Mouse (Mus musculus): ENCODE results near the gene Camta1. TPM values are rescaled to one million over a fixed set of nuclear protein-coding genes. Genes with fewer than 3 reads are reported as not detected.

The Camta1 gene
- polyA plus RNA-seq, 1 experiment, result 7.7 TPM

DNA sequence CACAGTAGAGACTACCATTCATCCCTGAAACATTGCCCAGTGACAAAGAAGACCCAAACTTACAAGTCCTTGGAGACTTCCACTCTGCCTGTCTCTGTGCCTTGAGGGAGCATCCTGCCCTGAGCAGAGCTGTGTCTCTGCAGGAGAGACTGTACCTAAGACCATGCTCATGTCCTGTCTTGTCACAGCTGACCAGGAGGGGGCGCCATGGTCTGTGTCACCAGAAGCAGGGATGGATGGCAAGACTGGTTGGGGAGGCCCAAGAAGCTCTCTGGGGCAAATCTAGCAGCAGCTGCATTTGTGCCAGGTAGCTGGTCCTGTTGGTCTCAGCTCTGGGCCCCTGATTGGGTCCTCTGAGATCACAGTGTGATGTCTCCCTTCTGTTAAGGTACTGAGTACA lies 646.5 kb downstream of the Camta1 start:
- WGBS, result 50% methylated on average over 1 of the region's 1 CpGs
- H3K27me3 ChIP-seq (replicated peaks; ENCODE audit: control insufficient read depth, insufficient read depth, low read length), result no peaks in the 10 kb centered on the region; the same call in 1 of the 2 replicates
- H3K4me1 ChIP-seq (ENCODE audit: control insufficient read depth, insufficient read depth, low read length), result no peaks in the 10 kb centered on the region
- no peak for TF ChIP-seq CTCF (conservative IDR thresholded peaks at IDR 0.05; ENCODE audit: insufficient read depth, insufficient read length, low read depth, low read length)
- no peak for TF ChIP-seq POLR2A (IDR thresholded peaks at IDR 0.05; ENCODE audit: low read depth, low read length)
- H3K27ac ChIP-seq (ENCODE audit: insufficient read depth, low read depth, low read length), result no peak overlapping the region
- H3K4me3 ChIP-seq (ENCODE audit: insufficient read depth, low read depth, low read length), result no peak overlapping the region
- DNase-seq, result no peak
- H3K36me3 ChIP-seq (ENCODE audit: control insufficient read depth, insufficient read depth, low read length), result no peaks in the 10 kb centered on the region

DNA sequence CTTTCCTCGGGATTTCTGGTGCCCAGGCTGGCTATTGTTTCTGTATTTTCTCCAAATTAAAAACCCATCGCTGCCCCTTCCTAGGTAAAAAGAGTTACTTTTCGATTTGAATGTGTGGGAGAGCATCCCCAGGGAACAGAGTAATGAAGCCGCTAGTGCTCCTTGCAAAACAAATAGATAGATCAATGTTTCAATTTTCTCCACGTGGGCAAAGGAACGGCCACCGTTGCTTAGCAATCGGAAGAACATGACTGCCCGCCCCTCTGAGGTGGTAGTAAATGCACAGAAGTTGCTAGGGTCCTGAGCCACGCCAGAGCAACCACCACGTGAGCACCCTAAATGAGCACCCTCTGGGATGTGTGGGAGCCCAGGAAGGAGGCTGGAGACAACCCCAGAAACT lies 648.2 kb downstream of the Camta1 start:
- Histone ChIP-seq H3K27me3 (replicated peaks; ENCODE audit: control insufficient read depth, insufficient read depth, low read length) (no peaks in the 10 kb centered on the region; the same call in 1 of the 2 replicates), H3K36me3 (ENCODE audit: control insufficient read depth, insufficient read depth, low read length) (no peaks in the 10 kb centered on the region), H3K27ac (ENCODE audit: insufficient read depth, low read depth, low read length) (no peak overlapping the region), H3K4me1 (ENCODE audit: control insufficient read depth, insufficient read depth, low read length) (no peaks in the 10 kb centered on the region), H3K4me3 (ENCODE audit: insufficient read depth, low read depth, low read length) (no peak overlapping the region)
- 55% methylated on average over 11 of the region's 11 CpGs for WGBS
- TF ChIP-seq POLR2A (IDR thresholded peaks at IDR 0.05; ENCODE audit: low read depth, low read length), result no peak
- no peak for TF ChIP-seq CTCF (conservative IDR thresholded peaks at IDR 0.05; ENCODE audit: insufficient read depth, insufficient read length, low read depth, low read length)
- no peak for DNase-seq

DNA sequence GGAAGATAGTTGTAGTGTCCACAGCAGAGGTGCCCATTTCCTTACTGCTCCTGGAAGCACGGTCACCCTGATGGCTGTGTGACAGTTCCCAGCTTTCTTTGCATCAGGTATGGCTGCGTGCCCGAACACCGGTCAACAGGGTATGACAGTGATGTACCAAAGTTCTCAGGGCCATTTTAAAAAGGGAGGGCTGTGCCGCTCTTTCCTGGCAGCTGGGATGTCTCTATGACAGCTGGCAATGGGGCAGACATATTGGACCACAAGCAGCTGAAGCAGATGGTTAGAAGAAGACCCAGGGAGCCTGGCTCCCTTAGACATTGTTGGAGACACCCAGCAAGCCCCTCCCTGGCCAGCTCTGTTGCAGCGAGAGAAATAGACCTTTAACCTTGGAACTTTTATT lies 649.7 kb downstream of the Camta1 start:
- Histone ChIP-seq H3K4me1 (ENCODE audit: control insufficient read depth, insufficient read depth, low read length) (no peaks in the 10 kb centered on the region), H3K36me3 (ENCODE audit: control insufficient read depth, insufficient read depth, low read length) (no peaks in the 10 kb centered on the region), H3K27ac (ENCODE audit: insufficient read depth, low read depth, low read length) (no peak overlapping the region), H3K4me3 (ENCODE audit: insufficient read depth, low read depth, low read length) (no peak overlapping the region), H3K27me3 (replicated peaks; ENCODE audit: control insufficient read depth, insufficient read depth, low read length) (no peaks in the 10 kb centered on the region; the same call in 1 of the 2 replicates)
- TF ChIP-seq CTCF (conservative IDR thresholded peaks at IDR 0.05; ENCODE audit: insufficient read depth, insufficient read length, low read depth, low read length), result no peak
- DNase-seq, result no peak
- WGBS, result 84% methylated on average over 6 of the region's 6 CpGs

DNA sequence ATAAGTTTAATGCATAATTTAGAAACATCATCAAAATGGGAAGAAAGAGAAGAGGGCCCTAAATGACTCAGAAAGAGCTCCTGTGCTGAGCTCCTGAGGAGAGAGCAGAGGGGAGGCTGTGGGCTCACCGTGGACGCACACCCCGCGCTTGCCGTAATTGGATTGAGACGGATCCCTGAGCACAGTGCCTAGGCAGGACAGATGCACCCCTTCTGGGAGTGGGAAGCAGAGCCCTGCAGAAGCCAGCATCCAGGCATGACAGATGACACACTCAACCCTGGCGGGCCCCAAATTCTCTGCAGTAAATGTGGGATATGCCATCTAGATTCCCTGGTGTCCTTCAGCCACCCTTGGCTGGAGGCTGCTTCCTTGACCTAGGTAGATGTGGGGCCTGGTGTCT lies 654.1 kb downstream of the Camta1 start:
- no peak overlapping the region for H3K27ac ChIP-seq (ENCODE audit: insufficient read depth, low read depth, low read length)
- no peaks in the 10 kb centered on the region for H3K36me3 ChIP-seq (ENCODE audit: control insufficient read depth, insufficient read depth, low read length)
- TF ChIP-seq POLR2A (IDR thresholded peaks at IDR 0.05; ENCODE audit: low read depth, low read length), result no peak
- no peak for TF ChIP-seq CTCF (conservative IDR thresholded peaks at IDR 0.05; ENCODE audit: insufficient read depth, insufficient read length, low read depth, low read length)
- no peak overlapping the region for H3K4me3 ChIP-seq (ENCODE audit: insufficient read depth, low read depth, low read length)
- 60% methylated on average over 7 of the region's 7 CpGs for WGBS
- H3K27me3 ChIP-seq (replicated peaks; ENCODE audit: control insufficient read depth, insufficient read depth, low read length), result no peaks in the 10 kb centered on the region
- DNase-seq, result no peak
- no peaks in the 10 kb centered on the region for H3K4me1 ChIP-seq (ENCODE audit: control insufficient read depth, insufficient read depth, low read length)

DNA sequence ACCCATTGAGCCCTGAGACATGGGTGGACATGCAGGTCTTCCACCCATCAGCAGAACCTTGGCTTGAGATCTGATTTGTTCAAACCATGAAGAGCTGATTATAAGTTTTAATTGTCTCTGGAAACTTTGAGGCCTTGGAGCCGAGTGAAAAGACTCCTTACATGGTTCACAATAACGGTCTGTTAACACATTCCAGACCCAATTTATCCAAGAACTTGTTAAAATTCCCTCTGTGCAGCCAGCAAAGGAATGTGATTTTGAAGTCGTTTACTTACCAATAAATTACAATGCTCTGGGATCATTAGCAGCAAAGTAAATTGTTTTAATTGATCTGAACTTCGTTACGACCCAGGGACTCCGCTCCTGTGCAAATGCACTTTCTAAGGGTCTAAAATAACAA lies 658.8 kb downstream of the Camta1 start:
- Histone ChIP-seq H3K27me3 (replicated peaks; ENCODE audit: control insufficient read depth, insufficient read depth, low read length) (no peaks in the 10 kb centered on the region), H3K36me3 (ENCODE audit: control insufficient read depth, insufficient read depth, low read length) (no peaks in the 10 kb centered on the region), H3K27ac (ENCODE audit: insufficient read depth, low read depth, low read length) (no peak overlapping the region), H3K4me1 (ENCODE audit: control insufficient read depth, insufficient read depth, low read length) (no peaks in the 10 kb centered on the region), H3K4me3 (ENCODE audit: insufficient read depth, low read depth, low read length) (no peak overlapping the region)
- WGBS, result 47% methylated on average over 6 of the region's 6 CpGs
- TF ChIP-seq POLR2A (IDR thresholded peaks at IDR 0.05; ENCODE audit: low read depth, low read length) (no peak), CTCF (conservative IDR thresholded peaks at IDR 0.05; ENCODE audit: insufficient read depth, insufficient read length, low read depth, low read length) (no peak)
- DNase-seq, result no peak

DNA sequence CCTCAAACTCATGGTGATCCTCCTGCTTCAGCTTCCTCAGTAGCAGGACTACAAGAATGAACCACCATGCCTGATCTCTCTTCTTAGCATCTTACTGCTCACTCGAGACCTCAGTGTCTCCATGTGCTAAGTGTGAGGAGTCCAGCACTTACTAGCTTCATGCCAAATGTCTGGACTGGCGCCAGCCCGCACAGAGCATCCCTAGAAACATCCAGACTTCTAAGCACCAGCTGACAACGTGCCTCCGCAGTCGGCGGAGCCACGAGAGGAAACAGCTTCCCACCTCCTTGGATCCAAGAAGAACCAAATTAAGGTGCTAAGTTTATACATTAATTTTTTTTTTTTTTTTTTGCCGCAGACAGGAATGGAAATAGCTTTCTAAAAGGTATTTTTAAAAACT lies 661.4 kb downstream of the Camta1 start:
- Histone ChIP-seq H3K27me3 (replicated peaks; ENCODE audit: control insufficient read depth, insufficient read depth, low read length) (no peaks in the 10 kb centered on the region), H3K4me1 (ENCODE audit: control insufficient read depth, insufficient read depth, low read length) (no peaks in the 10 kb centered on the region), H3K36me3 (ENCODE audit: control insufficient read depth, insufficient read depth, low read length) (no peaks in the 10 kb centered on the region), H3K27ac (ENCODE audit: insufficient read depth, low read depth, low read length) (no peak overlapping the region), H3K4me3 (ENCODE audit: insufficient read depth, low read depth, low read length) (no peak overlapping the region)
- WGBS, result 83% methylated on average over 9 of the region's 9 CpGs
- TF ChIP-seq POLR2A (IDR thresholded peaks at IDR 0.05; ENCODE audit: low read depth, low read length), result no peak
- no peak for TF ChIP-seq CTCF (conservative IDR thresholded peaks at IDR 0.05; ENCODE audit: insufficient read depth, insufficient read length, low read depth, low read length)
- no peak for DNase-seq

DNA sequence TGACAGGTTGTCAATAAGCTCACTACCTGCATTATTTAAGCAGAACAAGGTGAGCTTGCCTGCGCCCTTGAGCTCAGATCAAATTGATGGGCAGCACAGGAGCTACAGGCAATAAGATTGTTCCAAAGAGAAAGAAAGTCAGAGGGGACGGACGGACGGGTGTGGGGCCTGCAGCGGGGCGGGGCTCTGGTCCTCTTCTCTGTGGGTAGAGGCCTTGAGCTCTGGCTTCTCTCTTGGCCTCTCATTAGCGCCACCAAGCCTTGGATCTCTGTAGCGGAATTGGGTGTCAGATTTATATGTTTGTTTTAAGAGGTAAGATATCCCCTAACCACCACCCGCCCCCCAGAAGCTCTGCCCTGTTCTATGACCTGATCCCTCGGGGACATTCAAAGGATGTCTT lies 666.5 kb downstream of the Camta1 start:
- Histone ChIP-seq H3K27ac (ENCODE audit: insufficient read depth, low read depth, low read length) (no peak overlapping the region), H3K4me3 (ENCODE audit: insufficient read depth, low read depth, low read length) (no peak overlapping the region), H3K4me1 (ENCODE audit: control insufficient read depth, insufficient read depth, low read length) (no peaks in the 10 kb centered on the region), H3K27me3 (replicated peaks; ENCODE audit: control insufficient read depth, insufficient read depth, low read length) (no peaks in the 10 kb centered on the region), H3K36me3 (ENCODE audit: control insufficient read depth, insufficient read depth, low read length) (no peaks in the 10 kb centered on the region)
- DNase-seq, result no peak
- TF ChIP-seq CTCF (conservative IDR thresholded peaks at IDR 0.05; ENCODE audit: insufficient read depth, insufficient read length, low read depth, low read length), result no peak
- TF ChIP-seq POLR2A (IDR thresholded peaks at IDR 0.05; ENCODE audit: low read depth, low read length), result no peak
- 36% methylated on average over 10 of the region's 10 CpGs for WGBS

DNA sequence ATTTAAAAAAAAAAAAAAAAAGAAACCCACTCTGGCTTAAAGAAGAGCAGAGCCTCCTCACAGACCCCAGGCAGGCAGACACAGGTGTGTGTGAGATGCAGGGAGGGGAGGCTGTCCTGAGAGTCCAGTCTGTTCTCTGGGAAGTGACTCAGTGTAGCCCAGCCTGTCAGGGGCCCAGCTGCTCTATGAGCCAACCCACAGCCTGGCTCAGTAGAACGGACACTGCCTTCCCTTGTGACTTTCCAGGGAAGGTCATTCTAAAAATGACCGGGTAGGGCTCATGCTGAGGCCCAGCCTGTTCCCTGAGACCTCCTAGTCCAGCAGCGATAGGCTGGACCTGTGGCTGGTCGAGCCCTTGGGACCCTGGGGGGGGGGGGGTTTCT lies 667.0 kb downstream of the Camta1 start:
- WGBS, result 29% methylated on average over 4 of the region's 4 CpGs
- no peak for TF ChIP-seq POLR2A (IDR thresholded peaks at IDR 0.05; ENCODE audit: low read depth, low read length)
- no peak for TF ChIP-seq CTCF (conservative IDR thresholded peaks at IDR 0.05; ENCODE audit: insufficient read depth, insufficient read length, low read depth, low read length)
- no peak for DNase-seq
- H3K4me1 ChIP-seq (ENCODE audit: control insufficient read depth, insufficient read depth, low read length), result no peaks in the 10 kb centered on the region
- H3K27ac ChIP-seq (ENCODE audit: insufficient read depth, low read depth, low read length), result no peak overlapping the region
- H3K36me3 ChIP-seq (ENCODE audit: control insufficient read depth, insufficient read depth, low read length), result no peaks in the 10 kb centered on the region
- no peak overlapping the region for H3K4me3 ChIP-seq (ENCODE audit: insufficient read depth, low read depth, low read length)
- no peaks in the 10 kb centered on the region for H3K27me3 ChIP-seq (replicated peaks; ENCODE audit: control insufficient read depth, insufficient read depth, low read length)
